Mouse (Mus musculus): ENCODE results near the gene Wdr64.

The Wdr64 gene

GRCm38 (mm10) chr1:175698293-175698692 lies at the start of gene Wdr64:
Gene Wdr64, plus strand, starts transcription at chr1:175698593.
- no peak for DNase-seq (ENCODE audit: inconsistent ontology term)

- DNase-seq (ENCODE audit: inconsistent ontology term), result no peak
These were observed 49.8 kb upstream of the Wdr64 start for GRCm38 (mm10) chr1:175648615-175649014.

- no peak for DNase-seq (ENCODE audit: inconsistent ontology term)
These were observed 38.5 kb upstream of the Wdr64 start for GRCm38 (mm10) chr1:175659900-175660299.

- DNase-seq (ENCODE audit: inconsistent ontology term), result no peak
These were observed 29.6 kb upstream of the Wdr64 start for GRCm38 (mm10) chr1:175668666-175669405.

- DNase-seq (ENCODE audit: inconsistent ontology term), result no peak
These were observed 28.9 kb upstream of the Wdr64 start for GRCm38 (mm10) chr1:175669456-175669855.

- peak; percentile 90 for DNase-seq (ENCODE audit: inconsistent ontology term)
These were observed 28.4 kb upstream of the Wdr64 start for GRCm38 (mm10) chr1:175670042-175670441.

- DNase-seq (ENCODE audit: inconsistent ontology term), result no peak
These were observed 26.8 kb upstream of the Wdr64 start for GRCm38 (mm10) chr1:175671626-175672025.

GRCm38 (mm10) chr1:175673563-175674325 lies 24.6 kb upstream of the Wdr64 start:
- DNase-seq (ENCODE audit: inconsistent ontology term), result no peak

GRCm38 (mm10) chr1:175675116-175675515 lies 23.3 kb upstream of the Wdr64 start:
- no peak for DNase-seq (ENCODE audit: inconsistent ontology term)

- DNase-seq (ENCODE audit: inconsistent ontology term), result no peak
These were observed 20.9 kb upstream of the Wdr64 start for GRCm38 (mm10) chr1:175677459-175677858.

GRCm38 (mm10) chr1:175680995-175681394 lies 17.4 kb upstream of the Wdr64 start:
- DNase-seq (ENCODE audit: inconsistent ontology term), result no peak

GRCm38 (mm10) chr1:175691686-175692245 lies 6.6 kb upstream of the Wdr64 start:
- no peak for DNase-seq (ENCODE audit: inconsistent ontology term)

GRCm38 (mm10) chr1:175692246-175692996 lies 6.0 kb upstream of the Wdr64 start, which contains the start of the genes Opn3 and Chml:
Gene Opn3, minus strand, starts transcription at chr1:175692776.
Gene Chml, minus strand, starts transcription at chr1:175692901.
- DNase-seq (ENCODE audit: inconsistent ontology term), result peak; percentile 100

GRCm38 (mm10) chr1:175692997-175693361 lies 5.4 kb upstream of the Wdr64 start:
- no peak for DNase-seq (ENCODE audit: inconsistent ontology term)

- DNase-seq (ENCODE audit: inconsistent ontology term), result no peak
These were observed 4.9 kb upstream of the Wdr64 start for GRCm38 (mm10) chr1:175693429-175693960.

- no peak for DNase-seq (ENCODE audit: inconsistent ontology term)
These were observed 982 bp downstream of the Wdr64 start for GRCm38 (mm10) chr1:175699375-175699774.

GRCm38 (mm10) chr1:175699796-175700195 lies 1.4 kb downstream of the Wdr64 start:
- DNase-seq (ENCODE audit: inconsistent ontology term), result no peak

GRCm38 (mm10) chr1:175701145-175701544 lies 2.8 kb downstream of the Wdr64 start:
- DNase-seq (ENCODE audit: inconsistent ontology term), result no peak

- no peak for DNase-seq (ENCODE audit: inconsistent ontology term)
These were observed 9.2 kb downstream of the Wdr64 start for GRCm38 (mm10) chr1:175707599-175707998.

- DNase-seq (ENCODE audit: inconsistent ontology term), result no peak
These were observed 9.6 kb downstream of the Wdr64 start for GRCm38 (mm10) chr1:175708013-175708412.

- DNase-seq (ENCODE audit: inconsistent ontology term), result no peak
These were observed 14.0 kb downstream of the Wdr64 start for GRCm38 (mm10) chr1:175712338-175712909.

All from Muller cell, postnatal 12 days (primary cell).